In genomic region chr19:7595534-7595933, GRCm38 (mm10) we compare ENCODE assay signal across 8 mouse cellular contexts. TPM values are rescaled to one million over a fixed set of nuclear protein-coding genes. Genes with fewer than 3 reads are reported as not detected.
DNase-seq lines count a peak whose midpoint lies in the region; ATAC-seq lines count a peak whose summit lies in the region.

No protein-coding gene starts in this region.

- no peak overlapping the region for H3K4me3 ChIP-seq in heart, embryonic 10.5 days

- peak; percentile 92 for DNase-seq in heart, adult 11 months
- DNase-seq in heart, embryonic 10.5 days (ENCODE audit: low spot score) = no peak
- DNase-seq in right cerebral cortex, adult 2 months (ENCODE audit: low spot score in 2 of 2) = peak; percentile 70 to 76
- DNase-seq in right cerebral cortex, postnatal 4 days = no peak
- peak; percentile 31 to 45 for DNase-seq in kidney, postnatal 4 days
- DNase-seq in splenic B cell, adult 2 months (ENCODE audit: low read depth, low spot score) = peak; percentile 48
- no peak for DNase-seq in spleen, postnatal 4 days (ENCODE audit: low spot score in 2 of 2)

- 0 out of 2 replicates have a peak, but pooled peaks have one; percentile 47 for ATAC-seq in common myeloid progenitor, adult 5-6 weeks (replicated peaks; ENCODE audit: low read depth, poor library complexity, severe bottlenecking)

- no peak overlapping the region for H3K27ac ChIP-seq in heart, embryonic 10.5 days

- H3K4me1 ChIP-seq in heart, embryonic 10.5 days = 0 out of 2 replicates have a peak, but pooled peaks cover 4% of the 10 kb centered on the region

- peaks cover 3% of the 10 kb centered on the region; the same call in 1 of the 2 replicates for H3K27me3 ChIP-seq in heart, embryonic 10.5 days (ENCODE audit: insufficient read depth, poor library complexity, severe bottlenecking)
- H3K27me3 ChIP-seq in splenic B cell, adult 2 months (ENCODE audit: control insufficient read depth, insufficient read depth, low read length, poor library complexity, severe bottlenecking) = no peaks in the 10 kb centered on the region

- H3K9me3 ChIP-seq in heart, embryonic 10.5 days = no peaks in the 10 kb centered on the region

- 13% methylated on average over 2 of the region's 2 CpGs for WGBS in heart, embryonic 10.5 days

- no peaks in the 10 kb centered on the region for H3K36me3 ChIP-seq in heart, embryonic 10.5 days
- H3K36me3 ChIP-seq in splenic B cell, adult 2 months (ENCODE audit: control insufficient read depth, insufficient read depth, low read length, poor library complexity, severe bottlenecking) = no peaks in the 10 kb centered on the region

RNA-seq across cellular contexts. Expression of gene Lgals12, which starts 11.5 kb away (rescaled TPM):
- 0.06 TPM in 1 of 2 replicates, not detected in the other for polyA plus RNA-seq in heart, embryonic 10.5 days (2016; fragmentation: Nextera tagmentation; extraction: Ambion mirVana)
- total RNA-seq in common myeloid progenitor, adult 5-6 weeks (2017) = not detected in 2 replicates

RNA-seq across cellular contexts. Expression of gene Hrasls5, which starts 16.8 kb away (rescaled TPM):
- polyA plus RNA-seq in heart, embryonic 10.5 days (2016; fragmentation: Nextera tagmentation; extraction: Ambion mirVana) = not detected in 2 replicates
- total RNA-seq in common myeloid progenitor, adult 5-6 weeks (2017) = not detected in 2 replicates

RNA-seq across cellular contexts. Expression of gene Pla2g16, which starts 38.3 kb away (rescaled TPM):
- 15.9 and 30.8 TPM in 2 replicates for polyA plus RNA-seq in heart, embryonic 10.5 days (2016; fragmentation: Nextera tagmentation; extraction: Ambion mirVana)
- 19.6 and 28.0 TPM in 2 replicates for total RNA-seq in common myeloid progenitor, adult 5-6 weeks (2017)

Comparison
In these comparisons a context has a peak if more than half of its experiments do, and no peak if none do; other contexts are left out.
1. DNase-seq: peak in heart, adult 11 months (single experiment), right cerebral cortex, adult 2 months (2 of 2), kidney, postnatal 4 days (2 of 2) and splenic B cell, adult 2 months (single experiment); none in heart, embryonic 10.5 days (single experiment), right cerebral cortex, postnatal 4 days (single experiment) and spleen, postnatal 4 days (0 of 2).